Mouse (Mus musculus) ovary, postnatal 14 days (tissue): ENCODE data around the gene Pik3c2b.
A peak's percentile ranks its signal among the peaks of the same experiment; 100 is the strongest.
"Not testable (repeated sequence)": the region's sequence is repeated elsewhere in the genome, so short reads cannot be mapped to it uniquely, and the experiment has no call there.

Source experiments
- DNase-seq: peaks from one replicate; pipeline ENCODE4 v3.0.0; 2022; ENCODE audit warnings: low spot score

The Pik3c2b gene

DNA sequence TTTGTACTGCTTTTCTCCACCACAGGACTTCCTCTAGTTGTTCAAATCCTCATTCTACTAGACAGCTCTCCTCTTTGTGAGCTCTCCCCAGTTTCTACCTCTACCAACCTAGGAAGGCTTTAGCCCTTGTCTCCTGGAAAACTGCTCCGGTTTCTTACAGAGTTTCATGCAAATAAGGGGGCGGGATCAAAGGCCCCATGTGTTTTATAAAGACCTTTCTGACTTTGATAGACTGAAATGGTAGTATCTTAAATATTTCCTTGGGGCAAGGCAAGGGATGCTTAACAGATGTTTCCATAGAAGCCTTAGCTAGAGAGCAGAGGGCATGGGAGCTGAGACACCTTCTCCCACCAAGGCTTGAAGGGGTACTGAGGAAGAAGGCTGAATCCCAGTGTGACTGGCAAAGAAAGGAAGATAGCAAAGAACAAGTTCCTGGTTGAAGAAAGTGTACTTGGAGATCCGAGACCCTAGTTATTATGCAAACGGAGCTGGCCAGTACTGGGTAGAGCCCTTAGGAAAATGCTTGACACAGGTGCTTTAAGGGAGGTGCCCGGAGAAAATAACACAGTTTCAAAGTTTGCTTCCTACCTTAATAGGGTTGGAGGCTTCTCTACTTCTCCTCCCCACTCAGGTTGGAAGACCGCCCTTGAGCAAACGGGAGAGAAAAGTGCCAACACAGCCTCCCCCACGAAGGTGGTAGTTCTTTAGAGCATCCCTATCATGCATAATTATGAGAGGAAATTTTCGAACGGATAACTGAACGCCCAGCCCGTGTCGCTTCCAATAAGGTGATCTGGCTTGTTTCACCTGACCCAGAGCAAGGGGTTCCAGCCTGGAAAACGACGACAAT is at the start of gene Pik3c2b:
Pik3c2b (plus strand) TSS at position 657 of the 850 bp plus-strand sequence.
- no peak for DNase-seq

DNA sequence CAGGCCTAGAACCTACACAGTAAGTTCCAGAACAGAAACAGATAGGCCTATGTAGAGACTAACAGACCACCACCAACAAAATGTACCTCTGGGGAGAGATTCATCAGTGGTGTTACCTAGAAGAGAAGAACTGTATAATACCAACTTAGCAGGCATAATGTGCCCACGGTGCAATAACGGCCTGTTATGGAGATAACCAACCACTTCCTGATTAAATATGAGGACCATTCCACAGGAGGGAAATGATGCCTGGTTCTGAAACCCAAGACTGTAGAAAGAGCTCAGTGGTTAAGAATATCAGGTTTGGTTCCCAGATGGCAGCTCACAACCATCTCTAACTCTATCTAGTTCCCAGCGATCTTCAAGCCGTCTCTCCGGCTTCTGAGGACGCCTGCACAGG is 45.1 kb upstream of the Pik3c2b start:
- no peak for DNase-seq

DNA sequence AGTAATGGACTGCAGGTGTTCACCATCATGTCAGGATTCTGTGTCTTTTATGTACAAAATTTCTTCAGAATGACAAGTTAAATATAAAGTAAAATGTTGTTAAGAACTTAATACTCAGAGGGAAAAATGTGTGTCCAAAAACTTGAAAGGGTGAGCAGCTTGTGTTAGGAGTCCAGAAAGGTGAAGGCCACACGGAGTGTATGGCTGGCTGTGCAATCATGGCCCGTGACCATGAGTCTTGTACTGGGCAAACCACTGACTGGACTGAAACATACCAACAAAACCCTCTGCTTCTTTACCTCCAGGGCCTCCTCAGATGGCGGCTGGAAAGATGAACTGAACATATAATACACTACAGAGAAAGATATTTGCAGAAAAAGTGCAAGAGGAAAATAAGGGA is 38.9 kb upstream of the Pik3c2b start:
- no peak for DNase-seq

DNA sequence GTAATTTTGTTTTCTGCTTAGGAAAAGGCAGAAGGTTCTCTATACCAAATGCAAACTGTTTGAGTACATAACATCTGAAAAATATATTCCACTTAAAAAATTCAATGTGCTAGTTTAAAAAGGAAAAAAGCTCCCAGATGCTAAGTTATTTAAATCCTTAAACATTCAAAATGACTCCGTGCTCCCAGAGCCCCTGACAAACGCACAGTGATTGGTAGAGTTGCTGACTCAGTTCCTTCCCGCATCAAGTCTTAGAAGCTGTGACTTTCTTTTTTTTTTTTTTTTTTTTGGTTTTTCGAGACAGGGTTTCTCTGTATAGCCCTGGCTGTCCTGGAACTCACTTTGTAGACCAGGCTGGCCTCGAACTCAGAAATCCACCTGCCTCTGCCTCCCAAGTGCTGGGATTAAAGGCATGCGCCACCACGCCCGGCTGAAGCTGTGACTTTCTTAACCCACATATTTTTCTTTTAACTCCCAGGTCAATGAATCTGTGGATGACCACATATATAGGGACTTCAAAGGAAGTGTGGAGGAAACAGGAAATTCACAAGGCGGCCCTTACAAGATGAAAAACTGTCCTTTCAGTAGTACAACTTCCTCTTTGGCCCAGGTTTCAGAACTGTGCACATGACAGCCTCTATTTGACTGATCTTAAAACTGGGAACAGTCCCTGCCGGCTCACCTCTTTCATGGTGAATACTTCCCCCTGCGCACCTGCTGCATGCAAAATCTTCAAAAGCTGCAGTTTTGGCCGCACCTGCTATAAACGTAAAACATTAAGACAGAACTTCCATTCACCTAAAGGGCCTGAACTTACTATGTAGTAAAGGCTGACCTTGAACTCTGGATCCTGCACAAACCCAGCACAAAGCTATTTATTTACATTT is 33.3 kb upstream of the Pik3c2b start:
- DNase-seq, result no peak

DNA sequence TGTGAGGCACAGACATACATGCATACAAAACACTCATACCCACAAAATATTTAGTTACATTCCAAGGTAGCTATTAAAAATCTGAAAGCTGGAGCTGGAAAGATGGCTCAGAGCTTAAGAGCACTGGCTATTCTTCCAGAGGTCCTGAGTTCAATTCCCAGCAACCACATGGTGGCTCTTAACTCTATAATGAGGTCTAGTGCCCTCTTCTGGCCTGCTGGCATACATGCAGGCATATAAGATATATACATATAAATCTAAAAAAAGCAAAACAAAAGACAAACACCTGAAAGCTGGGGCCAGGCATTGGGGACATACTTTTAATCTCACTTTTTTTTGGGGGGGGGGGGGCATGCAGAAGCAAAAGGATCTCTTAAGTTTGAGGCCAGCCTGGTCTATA is 32.1 kb upstream of the Pik3c2b start:
- DNase-seq, result no peak

DNA sequence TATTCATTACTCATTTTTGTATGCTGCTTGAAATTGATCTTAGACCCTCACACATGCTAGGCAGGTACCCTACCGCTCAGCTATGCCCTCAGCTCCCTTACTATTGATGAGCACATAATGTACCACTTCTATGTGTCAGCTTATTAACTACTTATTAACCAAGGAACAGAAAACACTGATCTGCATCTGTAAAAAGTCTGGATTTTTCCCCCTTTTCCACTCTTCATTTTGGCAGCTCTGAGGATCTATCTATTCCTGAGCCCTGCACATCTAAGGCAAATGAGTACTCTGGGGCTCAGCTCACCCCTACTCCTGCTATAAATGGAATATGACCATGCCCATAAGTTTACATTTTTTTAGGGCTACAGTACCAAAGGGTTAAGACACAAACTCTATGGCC is 31.3 kb upstream of the Pik3c2b start:
- DNase-seq, result no peak

DNA sequence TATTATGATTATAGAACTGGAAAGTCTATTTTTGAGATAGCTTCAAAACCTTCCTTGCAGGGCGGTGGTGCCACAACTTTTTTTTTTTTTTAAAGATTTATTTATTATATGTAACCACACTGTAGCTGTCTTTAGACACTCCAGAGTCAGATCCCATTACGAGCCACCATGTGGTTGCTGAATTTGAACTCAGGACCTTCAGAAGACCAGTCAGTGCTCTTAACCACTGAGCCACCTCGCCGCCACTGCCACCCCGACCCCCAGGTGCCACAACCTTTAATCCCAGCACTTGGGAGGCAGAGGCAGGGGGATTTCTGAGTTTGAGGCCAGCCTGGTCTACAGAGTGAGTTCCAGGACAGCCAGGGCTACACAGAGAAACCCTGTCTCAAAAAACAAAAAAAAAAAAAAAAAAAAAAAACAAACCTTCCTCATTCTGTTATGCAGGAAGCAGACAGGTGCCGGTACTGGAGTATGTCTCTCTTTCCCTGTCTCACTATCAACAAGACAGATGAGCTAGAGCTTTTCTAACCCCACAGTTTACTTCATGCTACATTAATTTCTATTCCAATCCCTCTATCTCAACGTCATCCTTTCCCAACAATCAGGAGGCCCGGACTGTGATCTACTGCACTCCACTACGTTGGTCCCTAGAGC is 28.6 kb upstream of the Pik3c2b start:
- no peak for DNase-seq

DNA sequence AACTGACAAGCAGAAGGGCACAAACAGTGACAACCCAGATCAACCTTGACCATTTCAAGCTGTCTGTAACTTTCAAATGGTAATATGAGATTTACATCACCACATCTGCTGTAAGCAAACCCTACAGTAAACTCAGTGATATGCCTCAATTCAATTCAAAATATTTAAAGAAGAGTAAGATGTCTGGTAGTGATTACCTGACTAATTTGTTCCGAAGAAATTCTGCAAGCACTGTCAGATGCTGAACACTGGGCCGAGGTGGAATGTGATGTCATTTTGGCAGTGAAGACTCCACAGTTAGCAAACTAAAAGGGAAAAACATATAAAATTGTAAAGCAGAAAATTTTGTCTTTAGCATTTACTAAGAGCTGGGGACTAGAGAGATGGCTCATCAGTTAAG is 26.9 kb upstream of the Pik3c2b start:
- no peak for DNase-seq

DNA sequence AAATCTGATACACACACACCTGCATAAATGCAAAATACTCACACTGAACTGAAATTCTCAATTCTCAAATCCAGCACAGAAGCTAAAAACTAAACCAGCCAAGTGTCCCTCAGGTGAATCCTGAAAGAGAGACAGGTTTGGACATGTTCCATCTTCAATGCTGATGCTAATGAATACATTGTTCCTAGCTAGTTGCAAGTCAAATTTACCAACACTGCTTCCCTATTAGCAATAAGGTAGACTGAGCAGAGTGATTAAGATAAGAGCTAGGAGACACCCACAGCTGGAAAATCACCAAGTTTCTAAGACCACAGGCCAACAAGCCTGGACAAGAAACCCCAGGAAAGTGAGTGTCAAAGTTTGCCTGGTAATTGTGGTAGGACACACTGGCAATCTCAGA is 26.2 kb upstream of the Pik3c2b start:
- DNase-seq, result no peak

DNA sequence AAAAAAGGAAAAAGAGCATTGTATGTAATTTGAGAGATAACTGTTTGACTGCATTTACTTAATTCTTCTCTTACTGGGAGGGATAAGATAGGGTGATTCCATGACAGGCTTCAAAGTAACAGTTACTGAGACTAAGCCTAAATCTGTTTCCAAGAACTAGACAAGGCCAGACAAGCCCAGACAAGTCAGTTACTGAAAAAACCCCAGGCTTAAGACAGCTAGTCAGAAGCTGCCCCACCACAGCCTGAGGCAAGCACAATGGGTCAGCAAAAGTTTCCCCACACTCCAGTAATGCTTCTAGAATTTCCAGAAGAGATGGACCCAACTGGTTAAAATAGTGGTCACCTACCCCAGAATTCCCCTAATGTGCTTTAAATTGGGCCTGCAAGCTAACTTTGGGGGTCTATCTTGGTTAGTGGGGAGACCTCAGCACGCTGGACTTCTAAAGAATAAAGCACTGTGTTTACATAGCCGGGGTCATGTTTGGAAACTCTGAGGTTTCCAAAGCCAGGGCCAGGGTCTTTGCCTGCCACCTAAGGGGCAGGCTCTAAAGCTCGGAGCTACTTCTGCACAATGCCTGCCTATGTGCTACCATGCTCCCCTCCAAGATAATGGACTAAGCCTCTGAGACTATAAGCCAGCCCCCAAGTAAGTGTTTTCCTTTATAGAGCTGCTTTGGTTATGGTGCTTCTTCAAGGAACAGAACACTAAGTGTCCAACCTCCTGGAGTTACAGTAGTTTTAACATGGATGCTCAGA is 25.2 kb upstream of the Pik3c2b start:
- DNase-seq, result no peak

DNA sequence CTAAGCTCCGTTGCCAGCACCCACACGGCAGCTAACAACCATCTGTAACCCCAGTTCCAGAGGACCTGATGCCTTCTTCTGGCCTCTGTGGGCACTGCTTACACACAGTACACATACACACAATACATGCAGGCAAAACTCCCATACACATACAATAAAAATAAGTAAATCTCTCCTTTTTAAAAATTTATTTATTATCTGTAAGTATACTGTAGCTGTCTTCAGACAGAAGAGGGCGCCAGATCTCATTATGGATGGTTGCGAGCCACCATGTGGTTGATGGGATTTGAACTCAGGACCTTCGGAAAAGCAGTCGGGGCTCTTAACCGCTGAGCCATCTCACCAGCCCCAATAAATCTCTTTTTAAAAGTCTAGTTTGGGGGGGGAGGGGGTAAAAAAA is 24.1 kb upstream of the Pik3c2b start:
- no peak for DNase-seq

DNA sequence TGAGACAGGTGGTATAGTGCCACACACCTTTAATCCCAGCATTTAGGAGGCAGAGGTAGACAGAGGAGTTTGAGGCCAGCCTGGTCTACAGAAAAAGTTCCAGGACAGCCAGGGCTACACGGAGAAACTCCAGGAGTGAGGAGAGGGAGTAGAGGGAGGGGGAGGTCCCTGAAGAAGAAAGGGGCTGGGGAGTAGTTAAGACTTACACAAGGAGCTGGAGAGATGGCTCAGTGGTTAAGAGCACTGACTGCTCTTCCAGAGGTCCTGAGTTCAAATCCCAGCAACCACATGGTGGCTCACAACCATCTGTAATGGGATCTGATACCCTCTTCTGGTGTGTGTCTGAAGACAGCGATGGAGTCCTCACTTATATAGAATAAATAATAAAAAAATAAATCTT is 23.5 kb upstream of the Pik3c2b start:
- not testable (repeated sequence) for DNase-seq

DNA sequence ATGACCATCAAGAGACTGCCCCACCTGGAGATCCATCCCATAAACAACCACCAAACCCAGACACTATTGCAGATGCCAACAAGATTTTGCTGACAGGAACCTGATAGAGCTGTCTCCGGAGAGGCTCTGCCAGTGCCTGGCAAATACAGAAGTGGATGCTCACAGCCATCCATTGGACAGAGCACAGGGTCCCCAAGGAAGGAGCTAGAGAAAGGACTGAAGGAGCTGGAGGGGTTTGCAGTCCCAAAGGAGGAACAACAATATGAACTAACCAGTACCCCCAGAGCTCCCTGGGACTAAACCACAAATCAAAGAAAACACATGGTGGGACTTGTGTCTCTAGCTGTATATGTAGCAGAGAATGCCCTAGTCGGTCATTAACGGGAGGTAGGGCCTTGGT is 21.7 kb upstream of the Pik3c2b start:
- not testable (repeated sequence) for DNase-seq

DNA sequence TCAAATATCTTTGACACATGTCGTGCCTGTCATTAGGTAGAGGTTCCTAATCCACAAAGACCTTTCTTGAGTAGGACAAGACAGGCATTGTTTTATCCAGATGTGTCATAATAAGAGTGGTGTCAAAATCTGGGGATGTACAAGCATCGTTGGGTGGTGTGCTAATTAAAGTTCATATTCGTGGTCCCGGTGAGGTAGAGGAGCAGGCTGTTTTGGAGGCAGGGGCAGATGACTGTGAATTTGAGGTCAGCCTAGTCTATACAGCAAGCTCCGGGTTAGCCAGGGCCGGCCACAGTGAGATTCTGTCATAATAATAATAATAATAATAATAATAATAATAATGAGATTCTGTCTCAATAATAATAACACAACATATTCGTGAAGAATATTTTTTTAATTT is 21.0 kb upstream of the Pik3c2b start:
- no peak for DNase-seq

DNA sequence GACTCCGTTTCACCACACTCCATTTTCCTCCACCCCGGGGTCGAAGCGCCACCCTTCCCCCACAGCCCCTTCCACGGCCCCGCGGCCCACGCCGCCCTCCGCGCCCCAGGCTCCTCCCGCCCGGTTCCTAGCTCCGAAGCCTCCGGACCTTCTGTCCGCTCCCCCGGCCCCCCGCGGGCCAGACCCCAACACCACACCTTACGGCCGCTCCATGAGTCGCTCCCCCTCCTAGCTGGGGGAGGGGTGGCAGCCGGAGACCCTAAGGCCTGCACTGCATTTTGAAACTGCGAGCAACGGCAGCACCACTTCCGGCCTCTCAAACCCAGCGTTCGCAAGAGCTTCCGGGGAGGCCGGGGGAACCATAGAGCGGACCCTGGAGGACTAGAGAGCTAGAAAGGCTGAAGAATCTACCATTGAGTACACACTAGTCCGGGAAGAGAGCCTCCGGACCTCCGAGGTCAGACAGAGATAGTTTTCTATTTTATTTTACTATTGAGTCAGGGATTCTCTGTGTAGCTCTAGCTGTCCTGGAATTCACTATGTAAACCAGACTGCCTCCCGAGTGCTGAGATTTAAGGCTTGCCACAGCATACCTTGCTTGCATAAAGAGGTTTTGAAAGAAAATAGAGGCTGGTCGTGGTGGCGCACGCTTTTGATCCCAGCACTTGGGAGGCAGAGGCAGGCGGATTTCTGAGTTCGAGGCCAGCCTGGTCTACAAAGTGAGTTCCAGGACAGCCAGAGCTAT is 20.2 kb upstream of the Pik3c2b start:
- peak; percentile 75 for DNase-seq

DNA sequence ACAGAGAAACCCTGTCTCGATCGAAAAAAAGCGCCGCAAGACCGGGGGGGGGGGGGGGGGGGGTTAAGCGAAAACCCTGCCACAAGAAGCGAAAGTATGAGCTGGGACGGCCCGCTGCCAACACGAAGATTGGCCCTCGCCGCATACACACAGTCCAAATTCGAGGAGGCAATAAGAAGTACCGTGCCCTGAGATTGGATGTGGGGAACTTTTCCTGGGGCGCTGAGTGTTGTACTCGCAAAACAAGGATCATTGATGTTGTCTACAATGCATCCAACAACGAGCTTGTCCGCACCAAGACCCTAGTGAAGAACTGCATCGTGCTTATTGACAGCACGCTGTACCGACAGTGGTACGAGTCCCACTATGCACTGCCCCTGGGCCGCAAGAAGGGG is 19.7 kb upstream of the Pik3c2b start:
- not testable (repeated sequence) for DNase-seq

DNA sequence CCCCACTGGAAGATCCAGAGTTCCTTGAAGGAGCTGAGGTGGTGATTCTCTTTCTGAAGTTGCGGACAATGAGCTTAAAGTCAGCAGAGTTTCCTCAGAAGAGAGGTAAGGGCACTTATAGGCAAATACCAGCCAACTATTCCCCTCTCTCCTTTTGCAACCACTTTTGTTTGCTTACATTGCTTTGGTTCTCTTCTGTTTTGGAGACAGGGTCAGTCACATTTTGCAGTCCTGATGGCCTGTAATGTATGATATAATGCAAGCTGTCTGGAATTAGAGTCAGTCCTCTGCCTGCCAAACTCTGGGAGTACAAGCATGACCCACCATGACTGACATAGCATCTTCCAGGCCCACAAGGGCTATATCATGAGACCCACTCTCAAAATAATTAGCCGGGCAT is 18.3 kb upstream of the Pik3c2b start:
- no peak for DNase-seq

DNA sequence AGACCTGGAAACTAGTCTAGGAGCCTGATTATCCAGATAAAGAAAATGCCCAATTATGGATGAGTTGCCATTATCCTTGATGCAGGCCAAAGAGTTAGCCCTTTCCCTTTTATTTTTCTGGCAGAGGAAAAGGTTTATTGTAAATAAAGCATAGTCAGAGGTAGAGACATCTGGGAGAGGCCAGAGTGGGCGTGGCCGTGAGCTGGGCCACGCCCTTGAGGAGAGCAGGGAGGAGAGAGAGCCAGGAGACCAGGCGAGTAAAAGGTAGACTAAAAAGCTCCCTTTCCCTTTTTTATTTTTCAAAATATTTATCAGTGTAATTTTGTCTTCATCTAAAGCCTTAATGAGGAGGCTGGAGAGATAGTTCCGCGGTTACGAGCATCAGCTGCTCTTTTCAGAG is 17.5 kb upstream of the Pik3c2b start:
- DNase-seq, result no peak

DNA sequence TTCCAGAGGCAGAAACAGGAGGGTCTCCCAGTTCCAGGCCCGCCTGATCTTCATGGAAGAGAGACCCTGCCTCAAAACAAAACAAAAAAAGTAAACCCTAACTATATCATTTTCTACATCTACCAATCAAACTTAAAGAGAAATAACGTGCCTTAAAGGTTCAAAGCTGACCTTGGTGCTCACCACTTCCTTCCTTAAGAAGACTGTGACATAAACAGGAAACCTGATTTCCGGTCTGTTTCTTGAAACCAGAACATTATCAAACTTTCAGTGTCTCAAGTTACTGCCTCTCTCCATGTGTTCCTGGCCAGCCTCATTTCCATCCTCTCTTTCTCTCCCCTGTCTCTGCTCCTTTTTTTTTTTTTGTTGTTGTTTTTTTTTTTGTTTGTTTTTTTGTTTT is 15.7 kb upstream of the Pik3c2b start:
- no peak for DNase-seq

DNA sequence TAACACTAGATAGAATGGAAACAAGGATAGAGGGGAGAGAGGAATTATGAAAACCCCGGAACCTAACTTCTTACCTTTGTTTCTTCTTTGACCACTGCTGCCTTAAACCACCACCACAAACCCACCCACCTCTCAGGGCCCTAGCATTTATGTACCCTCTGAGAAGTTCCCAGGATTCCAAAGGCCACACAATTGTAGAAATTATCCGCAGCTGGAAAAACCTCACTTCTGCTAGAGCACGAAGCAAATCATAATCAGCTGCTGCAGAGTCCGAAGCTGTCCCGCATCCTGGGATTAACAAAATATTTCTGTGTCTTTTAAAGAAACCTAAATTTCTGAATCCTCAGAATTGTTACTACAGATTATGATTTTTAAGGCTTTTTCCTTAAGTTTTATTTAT is 15.0 kb upstream of the Pik3c2b start, which contains the start of gene Mdm4:
Mdm4 (minus strand) TSS at position 101 of the 400 bp plus-strand sequence.
- DNase-seq, result no peak

DNA sequence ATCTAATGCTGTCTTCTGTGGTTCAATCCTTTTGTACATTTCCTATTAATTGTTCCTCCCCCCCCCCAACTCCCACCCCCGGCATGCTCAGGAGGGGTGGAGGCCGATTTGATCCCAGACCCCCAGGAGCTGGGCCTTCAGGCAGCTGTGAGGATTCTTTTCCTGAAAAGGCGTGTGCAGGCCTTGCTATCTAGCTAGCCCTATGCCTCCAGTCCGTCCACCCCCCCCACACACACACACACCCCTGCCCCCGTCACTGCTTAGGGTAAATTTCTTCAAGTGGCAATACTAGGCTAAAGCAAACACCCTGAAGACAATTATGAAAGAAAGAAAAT is 12.5 kb upstream of the Pik3c2b start:
- DNase-seq, result no peak
